Mouse (Mus musculus) adrenal gland, postnatal 36 days (tissue): ENCODE results near the gene Ankrd36. TPM values are rescaled to one million over a fixed set of nuclear protein-coding genes. Genes with fewer than 3 reads are reported as not detected.

Experiments
- DNase-seq, 2 experiments: peaks; one replicate each; pipeline ENCODE4 v3.0.0; 2021; ENCODE audit warnings: mixed read lengths in 1 of 2
- total RNA-seq, 2 experiments: library from RNA; stranded (reverse); gene quantifications; 2 replicates each; pipeline ENCODE4 v1.2.3; 2021

Gene Ankrd36
- total RNA-seq, 2 experiments from 2014 or later: not detected

DNA sequence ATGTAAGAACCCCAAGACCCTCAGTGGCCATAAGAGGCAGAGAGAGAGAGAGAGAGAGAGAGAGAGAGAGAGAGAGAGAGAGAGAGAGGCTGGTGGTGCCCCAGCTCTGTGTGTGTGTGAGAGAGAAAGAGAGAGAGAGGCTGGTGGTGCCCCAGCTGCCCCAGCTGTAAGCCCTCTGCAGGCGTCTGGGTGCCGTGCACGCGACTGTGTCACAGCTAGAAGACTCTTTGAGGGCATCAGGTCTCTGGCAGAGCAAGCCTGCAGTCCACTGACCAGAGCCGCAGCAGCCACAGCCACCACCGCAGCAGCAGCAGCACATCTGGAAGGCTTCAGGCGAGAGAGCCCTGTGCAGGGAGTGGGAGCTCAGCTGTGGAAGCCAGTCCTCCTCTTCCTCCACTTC lies 114.8 kb downstream of the Ankrd36 start:
- no peak for DNase-seq

DNA sequence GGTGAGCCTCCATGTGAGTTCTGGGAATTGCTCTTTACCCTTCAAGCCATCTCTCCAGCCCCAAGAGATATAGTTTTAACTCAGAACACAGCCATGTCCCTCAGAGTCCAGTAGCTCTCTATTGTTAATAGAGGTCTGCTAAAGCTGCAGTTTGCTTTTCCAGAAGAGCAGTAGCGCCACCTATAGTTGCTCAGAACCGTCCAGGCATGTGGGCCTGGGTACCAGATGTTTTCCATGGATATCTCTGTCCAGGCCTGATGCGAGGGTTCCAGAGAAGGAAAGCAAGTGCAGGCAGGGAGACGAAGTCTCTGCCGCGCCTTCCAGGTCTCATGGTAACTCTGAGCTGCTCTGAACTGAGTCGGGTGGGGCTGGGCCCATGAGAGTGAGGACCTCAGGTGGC lies 122.3 kb downstream of the Ankrd36 start:
- DNase-seq: peak; percentile 50 to 64

DNA sequence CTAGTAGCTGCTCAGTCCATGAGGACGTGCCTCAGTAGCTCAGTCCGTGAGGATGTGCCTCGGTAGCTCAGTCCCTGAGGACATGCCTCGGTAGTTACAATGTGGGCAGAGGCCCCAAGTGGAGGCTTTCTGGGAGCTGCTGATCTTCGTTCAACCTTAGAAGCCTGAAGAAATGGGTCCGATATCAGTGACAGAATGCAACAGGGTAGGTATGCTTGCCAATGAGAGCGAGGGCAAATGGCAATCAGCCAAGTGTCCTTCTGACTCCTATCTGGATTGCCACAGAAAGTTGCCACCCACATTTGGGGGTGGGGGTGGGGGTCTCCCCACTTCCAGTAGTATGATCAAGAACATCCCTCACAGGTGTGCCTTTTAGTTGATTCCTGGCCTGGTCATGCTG lies 131.3 kb downstream of the Ankrd36 start:
- DNase-seq: peak; percentile 37 to 45

- no peak for DNase-seq
Measured at GRCm38 (mm10) chr11:5701300-5701699, 131.8 kb downstream of the Ankrd36 start.

GRCm38 (mm10) chr11:5701821-5702220 lies 132.3 kb downstream of the Ankrd36 start:
- no peak for DNase-seq

- no peak for DNase-seq
Measured at GRCm38 (mm10) chr11:5702271-5702956, 132.9 kb downstream of the Ankrd36 start.

DNA sequence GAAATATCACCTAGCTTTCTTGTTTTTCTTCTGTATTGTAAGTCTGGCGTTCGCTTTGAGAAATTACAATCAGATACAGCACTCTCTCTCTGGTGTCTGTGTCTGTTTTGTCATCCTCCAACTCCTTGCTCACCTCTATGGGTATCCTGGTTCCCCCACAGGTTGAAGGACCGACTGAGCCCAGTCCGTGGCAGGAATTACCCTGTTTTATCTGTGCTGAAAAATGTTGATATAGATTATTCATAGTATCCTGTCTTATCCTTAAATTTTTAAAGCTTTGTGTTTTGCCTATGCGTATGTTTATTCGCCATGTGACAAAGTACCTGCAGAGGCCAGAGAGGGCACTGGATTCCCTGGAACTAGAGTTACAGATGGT lies 133.5 kb downstream of the Ankrd36 start:
- no peak for DNase-seq

GRCm38 (mm10) chr11:5703341-5703740 lies 133.9 kb downstream of the Ankrd36 start:
- no peak for DNase-seq

- DNase-seq: no peak
Measured at GRCm38 (mm10) chr11:5705972-5706371, 136.5 kb downstream of the Ankrd36 start.

DNA sequence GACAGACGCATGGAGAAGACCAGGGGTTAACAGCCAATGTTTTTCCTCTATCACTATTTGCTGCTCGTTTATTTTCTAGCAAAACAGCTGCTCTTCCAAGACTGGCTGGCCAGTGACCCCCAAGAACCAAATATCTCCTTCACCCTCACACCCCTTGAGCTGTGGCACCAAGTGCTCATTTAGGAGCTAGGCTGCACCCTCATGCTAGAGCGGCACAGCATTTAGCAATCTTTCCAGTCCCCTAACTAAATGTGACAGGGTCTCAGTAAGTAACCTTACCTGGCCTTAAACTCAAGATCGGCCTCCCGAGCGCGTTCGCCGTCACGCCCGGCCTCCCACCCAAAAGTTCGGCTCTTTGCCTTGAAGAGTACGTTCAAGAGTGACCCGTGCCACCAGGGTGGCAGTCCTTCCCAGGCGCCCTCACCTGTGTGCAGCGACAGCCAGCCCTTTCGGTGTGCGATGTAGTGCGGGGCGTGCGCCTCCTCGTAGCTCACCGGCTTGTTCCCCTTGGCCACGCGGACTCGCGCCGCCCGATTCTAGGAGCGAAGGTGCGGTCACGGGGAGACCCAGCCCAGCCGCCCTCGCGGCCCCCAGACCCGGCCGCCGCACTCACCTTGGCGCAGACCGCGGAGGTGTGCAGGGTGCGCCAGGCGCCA lies 137.5 kb downstream of the Ankrd36 start:
- peak; percentile 43 to 48 for DNase-seq

DNA sequence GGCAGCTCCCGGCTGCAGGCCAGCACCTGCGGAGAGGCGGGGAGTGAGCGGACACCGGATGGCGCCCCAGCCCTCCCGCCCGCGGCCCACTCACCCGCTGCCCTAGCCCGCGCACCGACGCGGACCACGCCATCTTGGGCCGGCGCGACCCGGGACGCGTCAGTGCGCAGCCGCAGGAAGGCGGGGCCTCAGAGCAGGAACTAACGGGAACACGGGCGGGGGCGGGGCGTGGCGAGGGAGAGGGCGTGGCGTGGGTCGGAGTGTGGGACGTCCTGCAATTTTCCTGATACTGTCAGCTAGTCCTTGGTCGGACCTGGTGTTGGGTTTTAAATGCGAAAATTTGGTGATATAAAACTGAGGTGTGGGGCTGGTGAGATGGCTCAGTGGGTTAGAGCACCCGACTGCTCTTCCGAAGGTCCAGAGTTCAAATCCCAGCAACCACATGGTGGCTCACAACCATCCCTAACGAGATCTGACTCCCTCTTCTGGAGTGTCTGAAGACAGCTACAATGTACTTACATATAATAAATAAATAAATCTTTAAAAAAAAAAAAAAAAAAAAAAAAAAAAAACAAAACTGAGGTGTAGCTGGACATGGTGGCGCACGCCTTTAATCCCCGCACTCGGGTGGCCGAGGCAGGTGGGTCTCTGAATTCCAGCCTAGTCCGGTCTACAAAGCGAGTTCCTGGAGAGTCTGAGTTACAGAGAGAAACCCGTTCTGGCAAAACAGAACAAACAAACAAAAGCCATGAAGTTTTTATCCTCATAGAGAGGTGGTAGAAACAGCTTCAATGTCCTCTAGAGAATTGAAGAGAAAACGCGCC lies 138.3 kb downstream of the Ankrd36 start:
- DNase-seq: peak; percentile 93 to 98

- DNase-seq: no peak
Measured at GRCm38 (mm10) chr11:5715179-5715578, 145.7 kb downstream of the Ankrd36 start.

GRCm38 (mm10) chr11:5715630-5716105 lies 146.2 kb downstream of the Ankrd36 start, which contains the start of gene Mrps24:
Gene Mrps24 (minus strand): TSS chr11:5715680.
- no peak for DNase-seq

- no peak for DNase-seq
Measured at GRCm38 (mm10) chr11:5716246-5716645, 146.8 kb downstream of the Ankrd36 start.

DNA sequence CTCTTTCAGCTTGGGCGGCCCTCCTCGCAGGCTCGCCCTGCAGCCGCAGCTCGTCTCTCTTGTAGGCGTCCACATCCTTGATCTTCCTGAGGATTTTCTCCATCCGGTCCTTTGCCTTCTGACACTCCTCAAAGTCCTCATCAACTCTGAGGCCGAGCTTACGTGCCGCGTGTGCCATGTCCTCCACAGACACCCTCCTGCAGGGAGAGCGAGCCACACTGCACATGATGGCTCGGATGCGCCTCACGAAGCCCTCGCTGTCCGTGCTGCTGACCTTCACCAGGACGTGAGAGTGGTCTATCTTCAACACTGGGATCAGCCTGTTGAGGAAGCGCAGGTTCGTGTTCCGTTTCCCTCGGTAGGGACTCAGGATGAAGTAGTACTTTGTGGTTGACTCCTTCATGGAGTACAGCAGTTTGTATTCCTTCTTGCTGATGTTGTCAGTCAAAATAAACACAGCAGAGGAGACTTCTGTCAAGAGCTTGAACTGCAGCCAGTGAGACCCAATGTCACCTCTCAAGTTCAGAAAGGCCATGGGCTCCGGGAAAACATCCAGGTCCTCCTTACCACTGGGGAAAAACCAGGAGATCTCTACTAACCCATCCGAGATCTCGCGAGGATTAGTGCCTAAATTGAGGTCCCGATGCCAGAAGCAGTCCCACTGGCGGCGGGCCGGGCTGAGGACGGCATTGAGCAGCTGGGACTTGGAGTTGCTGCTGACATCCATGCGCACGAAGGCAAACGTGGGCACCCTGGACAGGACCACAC lies 147.6 kb downstream of the Ankrd36 start:
- DNase-seq: peak in 1 of 2 experiments; percentile 30

- DNase-seq: no peak
Measured at GRCm38 (mm10) chr11:5718611-5719354, 149.3 kb downstream of the Ankrd36 start.

DNA sequence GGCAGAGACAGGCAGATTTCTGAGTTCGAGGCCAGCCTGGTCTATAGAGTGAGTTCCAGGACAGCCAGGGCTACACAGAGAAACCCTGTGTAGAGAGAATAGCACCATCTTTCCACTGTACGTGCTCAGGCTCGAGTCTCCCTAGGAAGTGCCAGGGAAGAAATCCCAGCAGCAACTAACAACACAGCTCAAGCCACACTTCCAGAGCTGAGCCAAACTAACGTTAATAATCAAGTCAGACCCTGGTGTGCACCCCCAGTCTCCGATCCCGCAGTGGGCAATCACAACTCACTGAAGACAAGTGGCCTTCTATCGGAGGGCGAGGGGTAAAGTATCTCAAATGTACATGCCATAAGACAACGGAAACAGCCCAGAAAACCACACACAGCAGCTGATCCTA lies 160.1 kb downstream of the Ankrd36 start:
- DNase-seq: no peak

- no peak for DNase-seq
Measured at GRCm38 (mm10) chr11:5732401-5732800, 162.9 kb downstream of the Ankrd36 start.

DNA sequence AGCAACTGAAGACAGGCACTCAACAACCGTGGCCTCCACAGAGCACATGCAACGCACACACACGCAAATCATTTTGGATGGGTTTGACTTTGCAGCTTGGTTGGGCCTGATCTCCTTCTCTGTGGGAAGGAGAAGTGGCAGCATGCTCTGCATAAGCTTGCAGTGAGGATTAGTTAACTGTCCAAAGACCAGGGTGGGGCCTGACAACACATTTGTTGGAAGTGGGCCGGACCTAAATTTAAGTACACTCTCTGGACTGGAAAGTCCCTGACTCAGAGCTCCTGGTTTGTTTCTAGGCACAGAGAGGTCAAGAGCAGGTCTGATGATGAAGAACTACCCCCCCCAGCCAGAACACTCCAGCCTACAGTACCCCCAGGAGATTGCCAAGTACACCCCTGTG lies 164.8 kb downstream of the Ankrd36 start:
- DNase-seq: no peak

DNA sequence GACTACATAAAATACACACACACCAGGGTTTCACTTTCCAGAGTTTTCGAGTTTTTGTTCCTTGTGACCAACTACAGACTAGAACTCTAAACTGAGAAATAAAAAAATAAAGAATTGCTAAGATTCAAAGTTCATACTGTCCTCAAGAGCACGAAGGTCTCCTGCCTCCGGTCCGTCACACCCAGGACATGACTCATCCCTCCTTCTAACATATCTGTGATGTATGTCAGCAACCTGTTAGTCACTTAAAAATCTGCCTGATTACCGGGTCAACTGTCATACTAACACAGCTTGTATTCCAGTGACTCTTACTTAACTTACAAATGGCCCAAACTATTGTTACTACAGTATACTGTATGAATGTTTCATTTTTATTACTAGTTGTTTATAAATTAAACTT lies 167.7 kb downstream of the Ankrd36 start:
- peak; percentile 61 to 64 for DNase-seq
